Mouse (Mus musculus): ENCODE data around the gene Kazald1. TPM values are rescaled to one million over a fixed set of nuclear protein-coding genes. Genes with fewer than 3 reads are reported as not detected.

Kazald1 gene
- polyA plus RNA-seq, 1 experiment from 2014 or later = 11.2 TPM

- Histone ChIP-seq H3K9me3 (ENCODE audit: low read length) (no peaks in the 10 kb centered on the region), H3K36me3 (ENCODE audit: insufficient read depth, low read length) (no peaks in the 10 kb centered on the region), H3K4me1 (ENCODE audit: insufficient read depth, low read depth, low read length) (peaks cover 23% of the 10 kb centered on the region), H3K9ac (replicated peaks; ENCODE audit: low read depth) (no peak overlapping the region), H3K4me3 (ENCODE audit: low read depth, low read length) (peak overlapping the region; percentile 12), H3K27me3 (replicated peaks; ENCODE audit: insufficient read depth, low read length) (peaks cover 43% of the 10 kb centered on the region), H3K4me2 (replicated peaks; ENCODE audit: low read depth, low read length) (peak overlapping the region; percentile 60), H3K27ac (ENCODE audit: low read length) (peak overlapping the region; percentile 52)
- no peak for TF ChIP-seq EP300 (IDR thresholded peaks at IDR 0.05)
- no peak; the same call in 1 of the 2 replicates for TF ChIP-seq CTCF (IDR thresholded peaks at IDR 0.05)
- WGBS = under 1% methylated on average over 45 of the region's 45 CpGs
- DNase-seq (ENCODE audit: low spot score) (peak; percentile 86), ATAC-seq (peak; percentile 74)
These were observed 4.9 kb downstream of the Kazald1 start for GRCm38 (mm10) chr19:45079769-45080515.

DNA sequence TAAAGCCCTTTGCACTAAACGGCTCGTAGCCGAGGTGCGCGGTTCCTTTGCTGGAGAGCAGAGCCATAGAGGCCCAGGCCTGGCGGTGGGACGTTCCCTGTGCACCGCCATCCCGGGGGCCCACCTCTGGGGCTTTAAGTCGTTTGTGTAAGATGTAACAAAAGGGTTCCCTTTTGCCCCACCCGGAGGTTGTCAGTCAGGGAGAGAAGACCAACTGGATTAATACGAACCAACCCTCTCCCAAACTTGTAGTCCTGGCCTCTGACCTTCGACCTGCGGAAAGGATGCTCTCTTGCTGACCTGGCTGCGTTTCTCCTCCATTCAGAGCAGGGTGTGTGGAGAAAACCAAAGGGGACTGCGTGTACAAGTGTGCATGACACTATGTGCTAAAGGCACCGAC, 5.7 kb downstream of the Kazald1 start:
- DNase-seq (ENCODE audit: low spot score) (no peak), ATAC-seq (no peak)
- H3K9me3 ChIP-seq (ENCODE audit: low read length) = no peaks in the 10 kb centered on the region
- peak overlapping the region; percentile 60 for H3K4me2 ChIP-seq (replicated peaks; ENCODE audit: low read depth, low read length)
- H3K27me3 ChIP-seq (replicated peaks; ENCODE audit: insufficient read depth, low read length) = peaks cover 46% of the 10 kb centered on the region
- peak overlapping the region; percentile 12; the same call in 1 of the 2 replicates for H3K4me3 ChIP-seq (ENCODE audit: low read depth, low read length)
- no peak overlapping the region for H3K9ac ChIP-seq (replicated peaks; ENCODE audit: low read depth)
- no peaks in the 10 kb centered on the region for H3K36me3 ChIP-seq (ENCODE audit: insufficient read depth, low read length)
- TF ChIP-seq CTCF (IDR thresholded peaks at IDR 0.05) (no peak), EP300 (IDR thresholded peaks at IDR 0.05) (no peak)
- no peak overlapping the region for H3K27ac ChIP-seq (ENCODE audit: low read length)
- WGBS = 4% methylated on average over 17 of the region's 17 CpGs
- peaks cover 20% of the 10 kb centered on the region for H3K4me1 ChIP-seq (ENCODE audit: insufficient read depth, low read depth, low read length)

GRCm38 (mm10) chr19:45081279-45081678, 6.2 kb downstream of the Kazald1 start:
- 3% methylated on average over 5 of the region's 5 CpGs for WGBS
- Histone ChIP-seq H3K27ac (ENCODE audit: low read length) (no peak overlapping the region), H3K4me1 (ENCODE audit: insufficient read depth, low read depth, low read length) (peaks cover 19% of the 10 kb centered on the region), H3K36me3 (ENCODE audit: insufficient read depth, low read length) (no peaks in the 10 kb centered on the region), H3K4me2 (replicated peaks; ENCODE audit: low read depth, low read length) (peak overlapping the region; percentile 60), H3K27me3 (replicated peaks; ENCODE audit: insufficient read depth, low read length) (peaks cover 43% of the 10 kb centered on the region), H3K9me3 (ENCODE audit: low read length) (no peaks in the 10 kb centered on the region), H3K4me3 (ENCODE audit: low read depth, low read length) (peak overlapping the region; percentile 12; the same call in 1 of the 2 replicates), H3K9ac (replicated peaks; ENCODE audit: low read depth) (no peak overlapping the region)
- DNase-seq (ENCODE audit: low spot score) = peak; percentile 65
- TF ChIP-seq EP300 (IDR thresholded peaks at IDR 0.05) (no peak), CTCF (IDR thresholded peaks at IDR 0.05) (peak; percentile 95)
- ATAC-seq = no peak

GRCm38 (mm10) chr19:45081841-45082550, 7.0 kb downstream of the Kazald1 start:
- Histone ChIP-seq H3K9me3 (ENCODE audit: low read length) (no peaks in the 10 kb centered on the region), H3K9ac (replicated peaks; ENCODE audit: low read depth) (no peak overlapping the region), H3K36me3 (ENCODE audit: insufficient read depth, low read length) (no peaks in the 10 kb centered on the region), H3K4me2 (replicated peaks; ENCODE audit: low read depth, low read length) (no peak overlapping the region), H3K4me1 (ENCODE audit: insufficient read depth, low read depth, low read length) (peaks cover 14% of the 10 kb centered on the region), H3K27me3 (replicated peaks; ENCODE audit: insufficient read depth, low read length) (peaks cover 42% of the 10 kb centered on the region), H3K4me3 (ENCODE audit: low read depth, low read length) (no peak overlapping the region), H3K27ac (ENCODE audit: low read length) (no peak overlapping the region)
- peak; percentile 52 for DNase-seq (ENCODE audit: low spot score)
- ATAC-seq = no peak
- 19% methylated on average over 11 of the region's 11 CpGs for WGBS
- TF ChIP-seq CTCF (IDR thresholded peaks at IDR 0.05) (peak; percentile 64), EP300 (IDR thresholded peaks at IDR 0.05) (no peak)

DNA sequence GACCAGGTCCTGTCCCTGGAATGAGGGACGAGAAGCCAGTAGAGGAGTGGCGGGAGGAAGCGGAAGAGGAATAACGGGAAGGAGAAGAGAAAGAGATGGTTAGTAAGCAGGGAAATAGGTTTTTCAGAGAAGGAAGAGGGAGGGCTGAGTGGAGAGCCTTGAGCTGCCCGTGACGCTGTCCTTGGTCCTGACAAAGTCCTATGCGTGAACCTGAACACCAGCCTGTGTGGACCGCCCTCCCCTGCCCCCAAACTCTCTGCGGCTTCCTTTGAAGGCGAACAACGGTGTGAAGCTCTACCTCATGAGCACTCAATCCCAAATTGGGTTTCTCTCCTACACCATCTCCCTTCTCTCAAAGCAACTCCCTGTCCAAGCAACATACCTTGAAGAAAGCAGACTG, 22.8 kb downstream of the Kazald1 start:
- DNase-seq (ENCODE audit: low spot score) = peak; percentile 80
- Histone ChIP-seq H3K36me3 (ENCODE audit: insufficient read depth, low read length) (no peaks in the 10 kb centered on the region), H3K4me2 (replicated peaks; ENCODE audit: low read depth, low read length) (no peak overlapping the region), H3K9ac (replicated peaks; ENCODE audit: low read depth) (no peak overlapping the region), H3K27me3 (replicated peaks; ENCODE audit: insufficient read depth, low read length) (no peaks in the 10 kb centered on the region), H3K4me3 (ENCODE audit: low read depth, low read length) (no peak overlapping the region), H3K4me1 (ENCODE audit: insufficient read depth, low read depth, low read length) (no peaks in the 10 kb centered on the region), H3K9me3 (ENCODE audit: low read length) (no peaks in the 10 kb centered on the region), H3K27ac (ENCODE audit: low read length) (no peak overlapping the region)
- 17% methylated on average over 11 of the region's 11 CpGs for WGBS
- no peak for TF ChIP-seq CTCF (IDR thresholded peaks at IDR 0.05)
- TF ChIP-seq EP300 (IDR thresholded peaks at IDR 0.05) = no peak
- ATAC-seq = 0 out of 2 replicates have a peak, but pooled peaks have one; percentile 43

DNA sequence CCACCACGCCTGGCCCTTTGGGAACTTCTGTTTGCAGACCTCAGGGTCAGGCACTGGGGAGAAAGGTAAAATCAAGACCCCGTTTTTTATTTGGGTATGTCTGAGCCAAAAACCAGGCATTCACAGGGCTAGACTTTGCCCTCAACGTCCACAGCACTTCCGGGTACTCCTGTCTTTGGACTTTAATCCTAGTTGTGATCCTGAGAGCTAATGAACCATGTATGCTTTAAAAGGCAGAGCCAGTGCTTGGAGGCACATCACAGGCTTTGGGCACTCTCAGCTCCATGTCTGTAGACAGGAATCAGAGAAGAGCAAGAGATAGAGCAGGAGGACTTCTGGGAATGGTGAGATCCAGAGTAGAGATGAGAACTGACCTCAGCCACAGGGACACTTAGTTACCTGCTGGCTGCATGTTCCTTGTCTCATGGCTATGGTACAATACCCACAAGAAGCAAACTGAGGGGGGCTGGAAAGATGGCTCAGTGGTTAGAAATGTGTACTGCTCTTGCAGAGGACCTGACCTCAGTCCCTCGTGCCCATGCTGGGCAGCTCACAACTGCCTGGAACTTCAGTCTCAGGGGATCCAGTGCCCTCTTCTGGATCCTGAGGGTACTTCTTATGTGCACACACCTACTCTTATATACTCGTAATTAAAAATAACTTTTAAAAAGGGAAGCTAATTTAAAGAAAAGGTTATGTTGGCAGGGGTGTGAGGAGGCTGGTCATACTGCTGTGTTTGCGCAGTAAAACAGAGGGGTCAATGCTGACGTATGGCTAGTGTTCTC, 25.6 kb downstream of the Kazald1 start:
- ATAC-seq (no peak), DNase-seq (ENCODE audit: low spot score) (no peak)
- Histone ChIP-seq H3K9me3 (ENCODE audit: low read length) (no peaks in the 10 kb centered on the region), H3K4me1 (ENCODE audit: insufficient read depth, low read depth, low read length) (no peaks in the 10 kb centered on the region), H3K27ac (ENCODE audit: low read length) (no peak overlapping the region), H3K4me3 (ENCODE audit: low read depth, low read length) (no peak overlapping the region), H3K36me3 (ENCODE audit: insufficient read depth, low read length) (no peaks in the 10 kb centered on the region), H3K4me2 (replicated peaks; ENCODE audit: low read depth, low read length) (no peak overlapping the region), H3K9ac (replicated peaks; ENCODE audit: low read depth) (no peak overlapping the region), H3K27me3 (replicated peaks; ENCODE audit: insufficient read depth, low read length) (no peaks in the 10 kb centered on the region)
- WGBS = 66% methylated on average over 8 of the region's 8 CpGs
- TF ChIP-seq CTCF (IDR thresholded peaks at IDR 0.05) = no peak; the same call in 1 of the 2 replicates
- no peak for TF ChIP-seq EP300 (IDR thresholded peaks at IDR 0.05)
